Mouse (Mus musculus): ENCODE data around the gene Saxo1. TPM values are rescaled to one million over a fixed set of nuclear protein-coding genes. Genes with fewer than 3 reads are reported as not detected.

The Saxo1 gene
- polyA plus RNA-seq (2011; ENCODE audit: insufficient read depth, insufficient read length, low read depth, missing spikeins): not detected in 2 replicates

DNA sequence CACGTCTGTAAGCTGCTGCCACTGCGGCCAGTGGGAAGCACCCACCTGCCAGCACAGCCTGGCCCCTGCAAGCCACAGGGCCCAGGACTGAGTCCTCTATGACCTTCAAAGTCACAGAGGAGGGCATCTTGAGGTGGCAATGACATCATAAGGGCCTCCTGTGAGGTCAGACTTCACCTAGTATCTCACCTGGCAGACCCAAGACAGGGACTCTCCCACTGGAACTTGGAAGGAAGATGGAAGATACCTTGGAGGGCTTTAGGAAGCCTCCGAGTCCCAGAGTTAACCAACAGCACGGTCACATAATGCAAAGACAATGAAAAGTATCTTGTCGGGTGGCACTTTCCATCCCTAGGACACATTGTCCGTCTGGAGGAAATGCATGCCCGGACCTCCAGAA is at the start of gene Saxo1:
TSS of gene Saxo1 (minus strand) at position 101 of the 400 bp plus-strand sequence.
- Histone ChIP-seq H3K4me1 (ENCODE audit: control insufficient read depth, insufficient read depth, low read length) (no peaks in the 10 kb centered on the region), H3K27ac (ENCODE audit: insufficient read depth, low read length) (no peak within 1 kb of the TSS)
- no peak for TF ChIP-seq POLR2A (IDR thresholded peaks at IDR 0.05; ENCODE audit: insufficient read depth, low read length)
- no peak for TF ChIP-seq CTCF (IDR thresholded peaks at IDR 0.05; ENCODE audit: low read depth, low read length)
- TF ChIP-seq EP300 (IDR thresholded peaks at IDR 0.05; ENCODE audit: insufficient read depth, low read depth, low read length): no peak

DNA sequence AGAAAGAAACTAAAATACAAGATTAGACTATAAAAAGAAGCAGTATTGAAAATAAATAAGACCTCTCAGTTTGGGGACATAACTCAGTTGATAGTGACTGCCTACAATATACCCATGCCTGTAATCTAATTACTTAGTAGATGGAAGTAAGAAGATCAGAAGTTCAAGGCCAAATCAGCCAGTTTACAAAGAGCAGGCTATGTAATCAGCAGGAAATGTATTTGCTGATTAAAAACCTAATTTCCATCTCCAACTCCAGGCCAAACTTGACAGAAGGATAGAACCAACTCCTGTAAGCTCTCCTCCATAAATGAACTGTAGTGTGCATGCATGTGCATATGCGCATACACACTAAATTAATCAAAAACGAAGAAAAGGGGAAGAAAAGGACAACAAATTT is 33.2 kb upstream of the Saxo1 start:
- Histone ChIP-seq H3K9me3 (replicated peaks; ENCODE audit: control insufficient read depth, insufficient read depth, low read length, poor library complexity, severe bottlenecking) (no peaks in the 10 kb centered on the region), H3K36me3 (ENCODE audit: control insufficient read depth, insufficient read depth, low read length, poor library complexity, severe bottlenecking) (peaks cover 37% of the 10 kb centered on the region), H3K4me3 (ENCODE audit: low read depth, low read length) (no peak overlapping the region), H3K27ac (ENCODE audit: insufficient read depth, low read length) (no peak overlapping the region), H3K4me1 (ENCODE audit: control insufficient read depth, insufficient read depth, low read length) (no peaks in the 10 kb centered on the region), H3K9ac (ENCODE audit: low read depth, poor library complexity, severe bottlenecking) (no peak overlapping the region), H3K27me3 (ENCODE audit: control insufficient read depth, insufficient read depth, low read length, poor library complexity, severe bottlenecking) (no peaks in the 10 kb centered on the region)
- TF ChIP-seq CTCF (IDR thresholded peaks at IDR 0.05; ENCODE audit: low read depth, low read length) (no peak), POLR2A (IDR thresholded peaks at IDR 0.05; ENCODE audit: insufficient read depth, low read length) (no peak), EP300 (IDR thresholded peaks at IDR 0.05; ENCODE audit: insufficient read depth, low read depth, low read length) (no peak)

More for the DNA sequence above, at the start of gene Saxo1:
- Histone ChIP-seq H3K36me3 (ENCODE audit: control insufficient read depth, insufficient read depth, low read length, poor library complexity, severe bottlenecking) (no peaks in the 10 kb centered on the region), H3K9me3 (replicated peaks; ENCODE audit: control insufficient read depth, insufficient read depth, low read length, poor library complexity, severe bottlenecking) (no peaks in the 10 kb centered on the region), H3K9ac (ENCODE audit: low read depth, poor library complexity, severe bottlenecking) (no peak within 1 kb of the TSS), H3K4me3 (ENCODE audit: low read depth, low read length) (no peak within 1 kb of the TSS), H3K27me3 (ENCODE audit: control insufficient read depth, insufficient read depth, low read length, poor library complexity, severe bottlenecking) (no peaks in the 10 kb centered on the region)

DNA sequence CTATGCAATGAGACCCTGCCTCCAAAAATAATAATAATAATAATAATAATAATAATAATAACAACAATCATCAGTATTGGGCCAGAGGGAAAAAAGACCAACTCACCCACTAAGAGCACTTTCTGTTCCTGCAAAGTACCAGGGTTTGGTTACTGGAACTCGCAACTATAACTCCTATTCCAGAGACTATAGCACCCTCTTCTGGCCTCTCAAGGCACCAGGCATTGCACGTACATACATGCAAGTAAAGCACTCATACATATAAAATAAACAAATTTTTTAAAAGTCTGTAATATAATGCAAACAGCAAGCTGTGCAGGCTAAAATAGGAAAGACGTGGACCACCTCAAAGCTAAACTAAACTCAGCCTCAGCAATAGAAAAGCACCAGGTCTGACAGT is 30.1 kb upstream of the Saxo1 start:
- TF ChIP-seq EP300 (IDR thresholded peaks at IDR 0.05; ENCODE audit: insufficient read depth, low read depth, low read length) (no peak), POLR2A (IDR thresholded peaks at IDR 0.05; ENCODE audit: insufficient read depth, low read length) (no peak), CTCF (IDR thresholded peaks at IDR 0.05; ENCODE audit: low read depth, low read length) (no peak)
- Histone ChIP-seq H3K36me3 (ENCODE audit: control insufficient read depth, insufficient read depth, low read length, poor library complexity, severe bottlenecking) (peaks cover 51% of the 10 kb centered on the region), H3K9me3 (replicated peaks; ENCODE audit: control insufficient read depth, insufficient read depth, low read length, poor library complexity, severe bottlenecking) (no peaks in the 10 kb centered on the region), H3K4me3 (ENCODE audit: low read depth, low read length) (no peak overlapping the region), H3K27ac (ENCODE audit: insufficient read depth, low read length) (no peak overlapping the region), H3K4me1 (ENCODE audit: control insufficient read depth, insufficient read depth, low read length) (no peaks in the 10 kb centered on the region), H3K9ac (ENCODE audit: low read depth, poor library complexity, severe bottlenecking) (no peak overlapping the region), H3K27me3 (ENCODE audit: control insufficient read depth, insufficient read depth, low read length, poor library complexity, severe bottlenecking) (no peaks in the 10 kb centered on the region)

DNA sequence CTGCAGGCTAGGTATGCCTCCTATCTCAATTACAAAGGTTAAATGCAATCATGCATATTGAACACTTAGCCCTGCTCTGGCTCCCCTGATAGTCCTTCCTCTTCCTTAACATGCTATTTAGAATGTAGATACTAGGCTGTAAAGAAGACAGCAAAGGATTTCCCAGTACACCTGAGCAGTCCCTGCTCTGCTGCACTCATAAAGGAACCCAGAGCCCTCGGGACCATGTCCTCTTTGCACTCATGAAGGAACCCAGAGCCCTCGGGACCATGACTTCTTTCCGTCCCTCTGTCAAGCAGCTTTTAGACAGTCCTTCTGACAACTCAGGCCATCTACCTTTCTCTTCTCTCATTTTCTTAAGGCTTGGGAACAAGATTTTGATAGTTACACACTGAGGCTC is 22.5 kb upstream of the Saxo1 start:
- H3K27me3 ChIP-seq (ENCODE audit: control insufficient read depth, insufficient read depth, low read length, poor library complexity, severe bottlenecking): no peaks in the 10 kb centered on the region
- TF ChIP-seq POLR2A (IDR thresholded peaks at IDR 0.05; ENCODE audit: insufficient read depth, low read length) (no peak), CTCF (IDR thresholded peaks at IDR 0.05; ENCODE audit: low read depth, low read length) (no peak), EP300 (IDR thresholded peaks at IDR 0.05; ENCODE audit: insufficient read depth, low read depth, low read length) (no peak)
- peaks cover 45% of the 10 kb centered on the region for H3K36me3 ChIP-seq (ENCODE audit: control insufficient read depth, insufficient read depth, low read length, poor library complexity, severe bottlenecking)
- H3K4me3 ChIP-seq (ENCODE audit: low read depth, low read length): no peak overlapping the region
- no peaks in the 10 kb centered on the region for H3K4me1 ChIP-seq (ENCODE audit: control insufficient read depth, insufficient read depth, low read length)
- H3K9me3 ChIP-seq (replicated peaks; ENCODE audit: control insufficient read depth, insufficient read depth, low read length, poor library complexity, severe bottlenecking): no peaks in the 10 kb centered on the region
- H3K9ac ChIP-seq (ENCODE audit: low read depth, poor library complexity, severe bottlenecking): no peak overlapping the region
- H3K27ac ChIP-seq (ENCODE audit: insufficient read depth, low read length): no peak overlapping the region

DNA sequence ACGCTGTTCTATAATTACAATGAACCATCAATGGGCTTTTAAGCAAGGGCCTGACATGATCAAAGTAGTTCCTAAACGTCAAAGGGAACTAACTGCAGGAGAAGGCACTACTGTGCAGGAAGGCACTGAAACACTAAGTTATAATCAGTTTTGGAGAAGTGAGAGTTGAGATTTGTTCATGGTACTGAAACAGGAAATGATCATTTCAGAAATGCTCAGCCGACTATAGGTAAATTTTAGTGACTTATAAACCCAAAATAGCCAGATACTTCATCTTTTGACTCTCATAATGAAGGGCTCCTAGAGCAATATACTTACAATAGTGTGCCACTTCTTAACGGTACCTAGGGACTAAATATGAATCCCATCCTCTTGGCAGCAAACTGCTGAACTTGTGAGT is 21.9 kb upstream of the Saxo1 start:
- H3K4me3 ChIP-seq (ENCODE audit: low read depth, low read length): no peak overlapping the region
- TF ChIP-seq EP300 (IDR thresholded peaks at IDR 0.05; ENCODE audit: insufficient read depth, low read depth, low read length) (no peak), POLR2A (IDR thresholded peaks at IDR 0.05; ENCODE audit: insufficient read depth, low read length) (no peak), CTCF (IDR thresholded peaks at IDR 0.05; ENCODE audit: low read depth, low read length) (no peak)
- no peak overlapping the region for H3K9ac ChIP-seq (ENCODE audit: low read depth, poor library complexity, severe bottlenecking)
- peaks cover 40% of the 10 kb centered on the region for H3K36me3 ChIP-seq (ENCODE audit: control insufficient read depth, insufficient read depth, low read length, poor library complexity, severe bottlenecking)
- no peaks in the 10 kb centered on the region for H3K4me1 ChIP-seq (ENCODE audit: control insufficient read depth, insufficient read depth, low read length)
- no peak overlapping the region for H3K27ac ChIP-seq (ENCODE audit: insufficient read depth, low read length)
- no peaks in the 10 kb centered on the region for H3K9me3 ChIP-seq (replicated peaks; ENCODE audit: control insufficient read depth, insufficient read depth, low read length, poor library complexity, severe bottlenecking)
- no peaks in the 10 kb centered on the region for H3K27me3 ChIP-seq (ENCODE audit: control insufficient read depth, insufficient read depth, low read length, poor library complexity, severe bottlenecking)

DNA sequence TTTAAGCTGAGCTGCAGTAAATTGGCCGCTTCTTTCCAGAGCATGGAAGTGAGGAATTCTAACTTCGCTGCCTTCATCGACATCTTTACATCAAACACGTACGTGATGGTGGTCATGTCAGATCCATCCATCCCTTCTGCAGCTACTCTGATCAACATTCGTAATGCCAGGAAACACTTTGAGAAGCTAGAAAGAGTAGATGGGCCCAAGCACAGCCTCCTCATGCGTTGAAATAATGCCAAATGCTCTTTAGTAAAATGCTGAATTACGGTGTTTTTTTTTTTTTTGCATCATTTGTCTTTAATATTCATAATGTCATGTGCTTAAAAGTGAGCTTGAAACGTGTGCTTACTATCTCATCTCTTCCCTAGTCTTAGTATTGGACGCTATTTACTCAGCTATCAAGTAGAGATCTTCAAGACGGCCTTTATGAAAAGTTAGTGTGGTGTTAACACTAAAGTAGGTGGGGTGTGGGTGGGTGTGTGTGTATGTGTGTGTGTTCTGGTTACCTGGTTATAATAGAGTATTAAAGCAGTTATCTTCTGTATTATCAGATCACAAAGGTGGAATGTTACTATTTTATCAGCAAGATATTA is 18.6 kb upstream of the Saxo1 start:
- Histone ChIP-seq H3K4me3 (ENCODE audit: low read depth, low read length) (peak overlapping the region; percentile 90), H3K27ac (ENCODE audit: insufficient read depth, low read length) (no peak overlapping the region), H3K9ac (ENCODE audit: low read depth, poor library complexity, severe bottlenecking) (peak overlapping the region; percentile 81)

More for the DNA sequence above, 18.6 kb upstream of the Saxo1 start:
- Histone ChIP-seq H3K9me3 (replicated peaks; ENCODE audit: control insufficient read depth, insufficient read depth, low read length, poor library complexity, severe bottlenecking) (no peaks in the 10 kb centered on the region), H3K27me3 (ENCODE audit: control insufficient read depth, insufficient read depth, low read length, poor library complexity, severe bottlenecking) (no peaks in the 10 kb centered on the region), H3K4me1 (ENCODE audit: control insufficient read depth, insufficient read depth, low read length) (no peaks in the 10 kb centered on the region), H3K36me3 (ENCODE audit: control insufficient read depth, insufficient read depth, low read length, poor library complexity, severe bottlenecking) (peaks cover 12% of the 10 kb centered on the region)
- TF ChIP-seq POLR2A (IDR thresholded peaks at IDR 0.05; ENCODE audit: insufficient read depth, low read length): no peak
- no peak for TF ChIP-seq EP300 (IDR thresholded peaks at IDR 0.05; ENCODE audit: insufficient read depth, low read depth, low read length)
- no peak for TF ChIP-seq CTCF (IDR thresholded peaks at IDR 0.05; ENCODE audit: low read depth, low read length)

Data from ES-Bruce4 (cell line).